Mouse (Mus musculus) A20 (cell line): ENCODE measurements around the gene Ap2b1.
A peak's percentile ranks its signal among the peaks of the same experiment; 100 is the strongest.

ENCODE experiments used
- DNase-seq: peaks from one replicate; pipeline ENCODE4 v3.0.0-alpha.2; 2011; ENCODE audit warnings: low read depth, low spot score

Gene Ap2b1

DNA sequence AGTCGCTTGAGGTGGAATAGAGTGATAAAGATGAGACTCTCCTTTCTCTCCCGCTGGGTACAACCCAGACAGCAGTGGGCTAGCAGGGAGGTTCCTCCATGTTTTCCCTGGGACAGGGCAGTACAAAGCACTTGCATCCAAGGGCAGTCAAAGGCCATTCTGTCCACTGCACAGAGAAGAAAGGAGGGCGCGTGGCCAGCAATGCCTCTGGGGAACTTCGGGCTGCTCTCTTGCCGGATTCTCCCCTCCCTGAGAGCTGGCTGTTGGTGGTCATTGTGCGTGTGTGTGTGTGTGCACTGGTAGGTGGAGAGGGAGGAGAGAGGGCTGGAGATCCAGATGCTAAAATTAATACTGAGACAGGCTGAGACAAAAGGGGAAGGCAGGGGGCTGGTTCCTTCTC, 142.4 kb downstream of the Ap2b1 start:
- DNase-seq: no peak

GRCm38 (mm10) chr11:83442596-83443267, 143.9 kb downstream of the Ap2b1 start:
- DNase-seq: peak; percentile 50

DNA sequence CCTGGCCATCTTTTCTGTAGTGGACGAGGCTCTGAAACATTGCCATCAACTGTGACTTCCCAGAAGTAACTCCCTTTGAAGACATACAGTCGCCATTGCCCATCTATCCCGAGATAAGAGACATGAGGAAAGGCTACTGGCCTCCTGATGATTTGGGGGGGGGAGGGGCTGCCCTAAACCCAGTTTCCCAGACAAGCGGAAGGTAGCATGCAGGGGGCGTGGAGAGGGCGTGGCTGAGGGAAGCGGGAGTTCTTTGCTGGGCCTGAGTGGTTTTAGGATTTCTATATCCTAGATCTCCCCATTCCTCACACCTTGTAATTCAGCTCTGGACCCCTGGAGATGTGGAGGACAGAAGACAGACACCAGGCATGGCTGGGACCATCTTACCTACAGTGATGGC, 145.0 kb downstream of the Ap2b1 start:
- DNase-seq: no peak

GRCm38 (mm10) chr11:83445001-83445400, 146.2 kb downstream of the Ap2b1 start:
- DNase-seq: no peak

- DNase-seq: no peak
Measured at GRCm38 (mm10) chr11:83447612-83448011, 148.8 kb downstream of the Ap2b1 start.

GRCm38 (mm10) chr11:83448021-83448926, 149.4 kb downstream of the Ap2b1 start:
- DNase-seq: no peak

- DNase-seq: no peak
Measured at GRCm38 (mm10) chr11:83448927-83449236, 150.1 kb downstream of the Ap2b1 start.

DNA sequence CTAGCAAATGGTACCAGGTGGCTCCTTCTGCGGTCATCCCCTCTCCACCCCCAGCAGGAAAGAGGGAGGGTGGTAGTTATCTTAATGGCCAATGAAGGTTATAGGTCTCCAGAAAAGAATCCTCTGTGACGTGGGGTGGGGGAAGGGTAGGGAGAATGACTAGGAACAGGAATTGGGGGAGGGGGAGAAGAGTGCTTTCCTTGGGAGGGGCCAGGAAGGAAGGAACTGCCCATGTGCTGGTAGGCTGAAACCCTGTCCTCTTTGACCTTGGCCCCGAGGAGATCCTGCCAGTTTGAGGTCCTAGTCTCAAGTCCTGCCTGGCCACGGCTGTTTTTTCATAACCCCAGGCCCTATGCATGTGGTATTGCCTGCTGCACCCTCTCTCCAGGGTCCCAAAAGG, 150.5 kb downstream of the Ap2b1 start:
- DNase-seq: no peak

- DNase-seq: no peak
Measured at GRCm38 (mm10) chr11:83450550-83450949, 151.7 kb downstream of the Ap2b1 start.

- DNase-seq: no peak
Measured at GRCm38 (mm10) chr11:83451281-83451680, 152.5 kb downstream of the Ap2b1 start.

DNA sequence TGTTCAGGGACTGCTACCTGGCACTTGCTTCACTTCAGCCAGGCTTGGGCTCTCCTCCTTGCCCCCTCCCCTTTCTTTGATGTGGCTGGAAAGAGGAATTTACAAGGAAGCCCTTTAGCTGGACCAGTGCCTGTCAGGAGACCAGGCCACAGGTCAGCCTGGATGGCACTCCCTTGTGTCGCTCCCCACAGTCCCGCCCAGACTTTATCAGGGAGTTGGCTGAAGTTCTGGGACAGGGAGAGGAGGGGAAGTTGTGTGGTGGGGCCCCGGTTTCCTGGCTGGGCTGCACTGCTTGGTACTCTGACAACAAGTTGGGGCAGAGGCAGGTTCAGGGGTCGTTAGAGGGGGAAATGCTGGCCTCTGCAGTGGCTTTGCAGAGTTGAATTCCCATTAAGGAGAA, 155.7 kb downstream of the Ap2b1 start:
- DNase-seq: no peak
